Comparison of ENCODE assay signal across 9 mouse cellular contexts in the genomic region with DNA sequence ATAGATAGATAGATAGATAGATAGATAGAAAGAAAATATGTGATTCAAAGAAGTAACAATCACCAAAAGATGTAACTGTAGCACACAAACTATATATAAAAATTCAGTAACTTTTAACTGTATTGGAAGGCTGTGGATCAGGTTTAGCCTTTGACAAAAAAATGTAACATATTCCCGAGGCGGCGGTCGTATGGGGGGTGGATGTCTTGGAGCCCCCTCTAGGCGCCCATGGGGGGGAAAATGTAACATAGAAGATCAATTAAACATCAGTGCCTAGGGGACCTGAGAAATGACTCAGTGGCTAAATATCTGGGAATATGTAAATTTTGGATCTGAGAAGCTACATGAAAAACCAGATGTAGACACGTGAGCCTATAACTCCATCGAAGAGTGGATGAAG.
A peak's percentile ranks its signal among the peaks of the same experiment; 100 is the strongest.
DNase-seq lines count a peak whose midpoint lies in the region; ATAC-seq and TF ChIP-seq lines count a peak whose summit lies in the region.
"Had no signal": no experiment of that assay in that cellular context is flagged by ENCODE, and none has a peak within 500 bp of the region (broad histone marks: within the 10 kb centered on the region; RNA-seq: fewer than 3 reads in every experiment).

No protein-coding gene starts in this region.

- intact Hi-C loops in heart, adult 2 months (cut with DNase I), result no loop called here

- TF ChIP-seq CTCF in heart, adult 2 months (IDR thresholded peaks at IDR 0.05), result no peak

- 87% methylated on average over 7 of the region's 7 CpGs for WGBS in heart, adult 2 months

- no peak overlapping the region for H3K27ac ChIP-seq in heart, adult 2 months
- H3K27ac ChIP-seq: liver, embryonic 13.5 days had no signal

- H3K27me3 ChIP-seq in heart, adult 2 months (ENCODE audit: control insufficient read depth, insufficient read depth, low read length), result no peaks in the 10 kb centered on the region
- H3K27me3 ChIP-seq: liver, embryonic 13.5 days had no signal

- peak; percentile 27 for DNase-seq in CD4-positive, CD25-positive, alpha-beta regulatory T cell, adult 2 months (ENCODE audit: low read depth, low spot score)
- peak; percentile 35 for DNase-seq in heart, postnatal 4 days
- no peak for DNase-seq in heart, adult 2 months
- peak; percentile 38 for DNase-seq in right cerebral cortex, postnatal 14 days
- DNase-seq in right cerebral cortex, postnatal 25 days, result no peak
- DNase-seq in mesoderm, embryonic 11.5 days (ENCODE audit: low read depth, low spot score), result peak; percentile 3
- no peak for DNase-seq in layer of hippocampus, adult 11-12 months (ENCODE audit: low spot score)
- DNase-seq: liver, embryonic 13.5 days had no signal

- TF ChIP-seq EP300 in heart, adult 2 months (IDR thresholded peaks at IDR 0.05; ENCODE audit: insufficient read depth, low read depth, low read length), result no peak

- no peak overlapping the region for H3K9ac ChIP-seq in heart, adult 2 months (ENCODE audit: low read depth, low read length)
- H3K9ac ChIP-seq: liver, embryonic 13.5 days had no signal

- H3K4me3 ChIP-seq in heart, adult 2 months, result no peak overlapping the region
- H3K4me3 ChIP-seq: liver, embryonic 13.5 days had no signal

- TF ChIP-seq POLR2A in heart, adult 2 months (IDR thresholded peaks at IDR 0.05; ENCODE audit: insufficient read depth, low read depth, low read length), result no peak

- H3K36me3 ChIP-seq in heart, adult 2 months (ENCODE audit: control insufficient read depth, insufficient read depth, low read length), result no peaks in the 10 kb centered on the region
- H3K36me3 ChIP-seq: liver, embryonic 13.5 days had no signal

- no peak for ATAC-seq in CD4-positive, CD25-positive, alpha-beta regulatory T cell, adult 4 months

- no peaks in the 10 kb centered on the region for H3K4me1 ChIP-seq in heart, adult 2 months (ENCODE audit: control insufficient read depth, insufficient read depth, low read length)
- H3K4me1 ChIP-seq: liver, embryonic 13.5 days had no signal

- no peaks in the 10 kb centered on the region for H3K79me2 ChIP-seq in heart, adult 2 months (replicated peaks; ENCODE audit: control insufficient read depth, insufficient read depth, low read length)

Comparison
In these comparisons a context has a peak if more than half of its experiments do, and no peak if none do; other contexts are left out.
1. DNase-seq: peak in CD4-positive, CD25-positive, alpha-beta regulatory T cell, adult 2 months (single experiment), heart, postnatal 4 days (single experiment), right cerebral cortex, postnatal 14 days (single experiment) and mesoderm, embryonic 11.5 days (single experiment); none in heart, adult 2 months (0 of 2), right cerebral cortex, postnatal 25 days (single experiment) and layer of hippocampus, adult 11-12 months (single experiment).